Mouse (Mus musculus): ENCODE data around the gene Usp15. TPM values are rescaled to one million over a fixed set of nuclear protein-coding genes. Genes with fewer than 3 reads are reported as not detected.
A peak's percentile ranks its signal among the peaks of the same experiment; 100 is the strongest.

The Usp15 gene
- polyA plus RNA-seq, 1 experiment from 2014 or later, result 72.1 TPM

GRCm38 (mm10) chr10:123092577-123092976 is 104.2 kb downstream of the Usp15 start:
- Histone ChIP-seq H3K36me3 (no peaks in the 10 kb centered on the region), H3K9me3 (replicated peaks) (no peaks in the 10 kb centered on the region), H3K27ac (no peak overlapping the region), H3K4me3 (replicated peaks) (no peak overlapping the region), H3K4me1 (no peaks in the 10 kb centered on the region), H3K4me2 (no peak overlapping the region), H3K27me3 (no peaks in the 10 kb centered on the region), H3K9ac (no peak overlapping the region)
- WGBS, result 73% methylated on average over 3 of the region's 3 CpGs
- ATAC-seq (replicated peaks; ENCODE audit: low FRiP score), result no peak

DNA sequence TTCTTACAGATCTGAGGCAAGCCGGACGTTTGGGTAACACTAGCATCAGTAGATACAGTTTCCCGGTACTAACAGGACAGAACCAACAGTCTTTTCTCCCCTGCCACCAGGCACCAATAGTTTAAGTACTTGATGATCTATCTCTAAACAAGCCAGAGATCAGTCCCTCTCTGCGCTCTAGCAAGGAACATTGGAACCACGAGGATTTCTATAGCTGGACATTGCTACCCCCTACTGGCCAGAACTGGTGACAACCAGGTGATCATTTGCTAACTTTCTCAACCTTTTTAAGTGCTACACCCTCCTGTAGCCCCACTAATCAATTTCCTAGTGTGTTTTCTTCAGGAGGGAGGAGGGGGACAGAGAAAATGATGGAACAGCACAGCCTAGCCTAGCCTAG is 105.1 kb downstream of the Usp15 start:
- Histone ChIP-seq H3K4me1 (no peaks in the 10 kb centered on the region), H3K9me3 (replicated peaks) (no peaks in the 10 kb centered on the region), H3K27ac (no peak overlapping the region), H3K27me3 (no peaks in the 10 kb centered on the region), H3K9ac (no peak overlapping the region), H3K36me3 (no peaks in the 10 kb centered on the region), H3K4me3 (replicated peaks) (no peak overlapping the region), H3K4me2 (no peak overlapping the region)
- no peak; the same call in 1 of the 2 replicates for ATAC-seq (replicated peaks; ENCODE audit: low FRiP score)
- WGBS, result 25% methylated on average over 5 of the region's 5 CpGs

DNA sequence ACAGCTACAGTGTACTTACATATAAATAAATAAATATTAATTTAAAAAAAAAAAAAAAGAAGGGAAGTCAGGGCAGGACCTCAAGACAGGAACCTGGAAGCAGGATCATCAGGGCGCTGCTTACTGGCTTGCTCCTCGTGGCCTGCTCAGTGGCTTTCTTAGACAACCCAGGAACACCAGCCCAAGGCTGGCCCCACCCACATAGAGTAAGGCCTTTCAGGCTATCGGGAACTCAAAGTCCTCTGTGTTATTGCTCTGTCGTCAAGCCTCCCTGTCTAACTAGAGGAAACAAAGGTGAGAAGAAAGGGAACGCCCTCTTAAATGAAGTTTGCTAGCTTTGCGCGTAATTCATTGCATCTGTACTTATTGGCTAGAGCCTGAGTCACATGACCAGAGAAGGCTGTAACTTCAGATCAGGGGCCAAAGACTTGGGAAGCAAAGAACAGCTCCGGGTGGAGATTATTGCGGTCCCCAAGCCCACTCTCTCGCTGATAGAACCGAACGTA is 107.3 kb downstream of the Usp15 start:
- ATAC-seq (replicated peaks; ENCODE audit: low FRiP score), result no peak
- no peak overlapping the region for H3K9ac ChIP-seq
- H3K27me3 ChIP-seq, result no peaks in the 10 kb centered on the region
- no peak overlapping the region for H3K27ac ChIP-seq
- no peaks in the 10 kb centered on the region for H3K36me3 ChIP-seq
- no peaks in the 10 kb centered on the region for H3K4me1 ChIP-seq
- no peak overlapping the region for H3K4me2 ChIP-seq
- H3K9me3 ChIP-seq (replicated peaks), result no peaks in the 10 kb centered on the region
- WGBS, result 79% methylated on average over 12 of the region's 12 CpGs
- H3K4me3 ChIP-seq (replicated peaks), result no peak overlapping the region

GRCm38 (mm10) chr10:123086847-123087246 is 109.9 kb downstream of the Usp15 start:
- Histone ChIP-seq H3K27me3 (no peaks in the 10 kb centered on the region), H3K4me2 (no peak overlapping the region), H3K4me1 (no peaks in the 10 kb centered on the region), H3K9ac (no peak overlapping the region), H3K4me3 (replicated peaks) (no peak overlapping the region), H3K36me3 (no peaks in the 10 kb centered on the region), H3K27ac (no peak overlapping the region), H3K9me3 (replicated peaks) (no peaks in the 10 kb centered on the region)
- WGBS, result 87% methylated on average over 2 of the region's 2 CpGs
- no peak for ATAC-seq (replicated peaks; ENCODE audit: low FRiP score)

GRCm38 (mm10) chr10:123084900-123085641 is 111.7 kb downstream of the Usp15 start:
- Histone ChIP-seq H3K4me1 (no peaks in the 10 kb centered on the region), H3K9ac (no peak overlapping the region), H3K4me3 (replicated peaks) (no peak overlapping the region), H3K36me3 (no peaks in the 10 kb centered on the region), H3K4me2 (no peak overlapping the region), H3K27ac (no peak overlapping the region), H3K9me3 (replicated peaks) (no peaks in the 10 kb centered on the region), H3K27me3 (no peaks in the 10 kb centered on the region)
- no peak for ATAC-seq (replicated peaks; ENCODE audit: low FRiP score)
- WGBS, result 30% methylated on average over 10 of the region's 10 CpGs

- Histone ChIP-seq H3K36me3 (no peaks in the 10 kb centered on the region), H3K4me1 (no peaks in the 10 kb centered on the region), H3K27me3 (no peaks in the 10 kb centered on the region), H3K4me3 (replicated peaks) (no peak overlapping the region), H3K9ac (no peak overlapping the region), H3K9me3 (replicated peaks) (no peaks in the 10 kb centered on the region), H3K4me2 (no peak overlapping the region), H3K27ac (no peak overlapping the region)
- WGBS, result 62% methylated on average over 9 of the region's 9 CpGs
- no peak for ATAC-seq (replicated peaks; ENCODE audit: low FRiP score)
These were observed 112.5 kb downstream of the Usp15 start for GRCm38 (mm10) chr10:123084307-123084706.

DNA sequence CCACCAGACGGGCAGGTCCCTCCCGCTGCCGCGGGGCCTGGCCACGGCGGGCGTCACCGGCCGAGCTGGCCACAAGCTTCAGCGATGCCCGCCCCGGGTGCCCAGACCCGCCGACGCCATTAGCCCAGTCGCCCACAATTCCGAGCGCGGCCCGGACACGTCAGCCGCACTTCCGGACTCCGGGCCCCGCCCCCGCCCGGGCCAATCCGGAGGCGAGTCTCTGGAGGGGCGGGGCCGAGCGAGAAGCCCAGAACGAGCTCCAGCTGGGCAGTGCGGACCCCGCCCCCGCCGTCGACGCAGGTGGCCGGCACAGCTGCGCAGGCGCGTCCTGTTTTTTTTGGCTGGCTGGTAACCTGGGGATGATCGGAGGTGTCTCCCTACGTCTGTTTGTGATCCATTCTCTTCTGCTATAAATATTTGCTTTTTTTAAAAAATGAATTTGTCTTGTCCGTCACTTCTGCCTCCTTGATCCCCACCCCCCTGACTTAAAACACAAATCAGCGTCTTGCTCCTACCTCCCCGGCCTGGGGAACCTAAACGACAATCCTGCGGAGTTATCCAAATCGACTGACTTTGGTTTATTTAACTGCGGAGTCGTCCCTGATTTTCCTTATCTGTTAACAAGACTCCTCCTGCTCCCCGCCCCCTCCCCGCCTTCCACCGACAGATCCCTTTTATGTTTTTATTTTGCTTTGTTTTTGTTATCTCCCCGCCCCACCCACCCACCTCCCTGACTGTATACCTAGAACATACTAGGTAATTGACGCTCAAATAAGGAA is 120.4 kb downstream of the Usp15 start, which contains the start of gene Mon2:
Gene Mon2, minus strand, starts transcription at position 261 of the 779 bp plus-strand sequence.
- Histone ChIP-seq H3K36me3 (peaks cover 11% of the 10 kb centered on the region; the same call in 1 of the 2 replicates), H3K4me2 (peak within 1 kb of the TSS; percentile 74), H3K27me3 (no peaks in the 10 kb centered on the region), H3K27ac (peak within 1 kb of the TSS; percentile 81), H3K4me1 (peaks cover 12% of the 10 kb centered on the region; the same call in 1 of the 2 replicates), H3K9me3 (replicated peaks) (no peaks in the 10 kb centered on the region), H3K4me3 (replicated peaks) (peak within 1 kb of the TSS; percentile 73), H3K9ac (peak within 1 kb of the TSS; percentile 89)
- WGBS, result 1% methylated on average over 57 of the region's 58 CpGs
- ATAC-seq (replicated peaks; ENCODE audit: low FRiP score), result peak; percentile 100

GRCm38 (mm10) chr10:123075751-123076242 is 121.0 kb downstream of the Usp15 start:
- peak overlapping the region; percentile 81 for H3K27ac ChIP-seq
- peak overlapping the region; percentile 89 for H3K9ac ChIP-seq
- peak overlapping the region; percentile 68 for H3K4me2 ChIP-seq
- H3K36me3 ChIP-seq, result peaks cover 11% of the 10 kb centered on the region; the same call in 1 of the 2 replicates
- H3K27me3 ChIP-seq, result no peaks in the 10 kb centered on the region
- peaks cover 12% of the 10 kb centered on the region; the same call in 1 of the 2 replicates for H3K4me1 ChIP-seq
- WGBS, result under 1% methylated on average over 41 of the region's 48 CpGs
- peak; percentile 74 for ATAC-seq (replicated peaks; ENCODE audit: low FRiP score)
- H3K4me3 ChIP-seq (replicated peaks), result peak overlapping the region; percentile 73
- no peaks in the 10 kb centered on the region for H3K9me3 ChIP-seq (replicated peaks)

DNA sequence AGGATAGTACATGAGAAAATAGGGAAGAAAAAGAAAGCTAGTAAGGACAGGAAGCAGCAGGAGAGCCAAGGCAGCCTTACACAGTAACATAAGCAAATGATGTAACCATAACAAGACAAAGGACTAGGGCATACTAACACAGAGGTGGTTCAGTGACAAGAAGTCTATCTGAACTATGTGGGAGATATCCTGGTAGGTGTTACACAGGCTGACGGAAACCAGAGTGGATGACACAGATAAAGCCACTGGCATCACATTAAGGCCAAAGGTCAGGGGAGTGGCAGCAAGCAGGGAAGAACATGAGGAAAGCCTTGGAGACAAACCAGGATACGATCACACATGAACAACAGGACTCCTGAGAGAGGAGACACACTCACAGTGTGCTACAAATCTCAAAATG is 124.8 kb downstream of the Usp15 start:
- WGBS, result 87% methylated on average over 2 of the region's 2 CpGs
- Histone ChIP-seq H3K27ac (no peak overlapping the region), H3K27me3 (no peaks in the 10 kb centered on the region), H3K4me3 (replicated peaks) (no peak overlapping the region), H3K9me3 (replicated peaks) (no peaks in the 10 kb centered on the region), H3K4me2 (no peak overlapping the region), H3K4me1 (peaks cover 11% of the 10 kb centered on the region; the same call in 1 of the 2 replicates), H3K36me3 (peaks cover 26% of the 10 kb centered on the region), H3K9ac (no peak overlapping the region)
- no peak for ATAC-seq (replicated peaks; ENCODE audit: low FRiP score)

DNA sequence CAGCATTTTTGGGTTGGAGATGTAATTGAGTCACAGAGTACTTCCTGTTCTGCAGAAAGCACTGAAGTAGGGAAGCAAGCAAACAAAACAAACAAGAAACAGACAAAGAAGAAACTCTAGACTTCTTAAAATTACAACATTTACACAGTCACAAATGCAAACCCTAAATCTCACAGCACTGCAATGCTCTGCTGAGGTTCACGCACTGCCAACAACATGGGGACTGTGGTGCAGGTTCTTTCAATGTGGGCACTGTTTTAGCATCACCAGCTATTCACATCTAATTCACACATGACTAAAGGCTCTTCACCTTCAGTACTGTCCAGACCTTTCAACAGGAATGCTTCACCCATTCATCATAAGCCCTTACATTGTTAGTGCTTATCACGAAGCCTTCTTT is 133.8 kb downstream of the Usp15 start:
- Histone ChIP-seq H3K9me3 (replicated peaks) (no peaks in the 10 kb centered on the region), H3K4me1 (peaks cover 9% of the 10 kb centered on the region; the same call in 1 of the 2 replicates), H3K4me3 (replicated peaks) (no peak overlapping the region), H3K36me3 (peaks cover 8% of the 10 kb centered on the region), H3K9ac (no peak overlapping the region), H3K4me2 (no peak overlapping the region), H3K27ac (no peak overlapping the region), H3K27me3 (no peaks in the 10 kb centered on the region)
- WGBS, result 91% methylated on average over 2 of the region's 2 CpGs
- ATAC-seq (replicated peaks; ENCODE audit: low FRiP score), result no peak

GRCm38 (mm10) chr10:123060831-123061230 is 136.0 kb downstream of the Usp15 start:
- Histone ChIP-seq H3K9ac (no peak overlapping the region), H3K4me3 (replicated peaks) (no peak overlapping the region), H3K4me1 (peaks cover 12% of the 10 kb centered on the region; the same call in 1 of the 2 replicates), H3K4me2 (no peak overlapping the region), H3K36me3 (peaks cover 17% of the 10 kb centered on the region), H3K27ac (no peak overlapping the region), H3K27me3 (no peaks in the 10 kb centered on the region), H3K9me3 (replicated peaks) (no peaks in the 10 kb centered on the region)
- no peak for ATAC-seq (replicated peaks; ENCODE audit: low FRiP score)
- 91% methylated on average over 6 of the region's 6 CpGs for WGBS

DNA sequence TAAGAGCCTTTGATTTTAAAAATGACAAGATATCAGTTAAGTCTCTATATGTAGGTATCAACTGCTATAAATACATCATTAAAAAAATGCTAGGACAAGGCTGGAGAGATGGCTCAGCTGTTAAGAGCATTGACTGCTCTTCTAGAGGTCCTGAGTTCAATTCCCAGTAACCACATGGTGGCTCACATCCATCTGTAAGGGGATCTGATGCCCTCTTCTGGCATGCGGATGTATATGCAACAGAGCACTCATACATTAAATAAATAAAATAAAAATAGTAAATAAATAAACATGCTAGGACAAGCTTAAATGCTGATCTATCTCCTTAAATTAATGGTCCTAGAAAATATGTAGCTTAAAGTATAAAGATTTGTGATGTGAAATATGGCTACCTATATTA is 139.7 kb downstream of the Usp15 start:
- no peak for ATAC-seq (replicated peaks; ENCODE audit: low FRiP score)
- WGBS, result 80% methylated on average over 1 of the region's 1 CpGs

More for the DNA sequence above, 139.7 kb downstream of the Usp15 start:
- no peak overlapping the region for H3K27ac ChIP-seq
- H3K36me3 ChIP-seq, result peaks cover 17% of the 10 kb centered on the region
- H3K4me2 ChIP-seq, result no peak overlapping the region
- H3K4me1 ChIP-seq, result peaks cover 4% of the 10 kb centered on the region; the same call in 1 of the 2 replicates
- no peaks in the 10 kb centered on the region for H3K27me3 ChIP-seq
- H3K9me3 ChIP-seq (replicated peaks), result no peaks in the 10 kb centered on the region
- H3K9ac ChIP-seq, result no peak overlapping the region
- no peak overlapping the region for H3K4me3 ChIP-seq (replicated peaks)

All from kidney, embryonic 15.5 days (tissue).